14 mouse cellular contexts compared by ENCODE assay signal in genomic region chr12:49372170-49372569, GRCm38 (mm10). TPM values are rescaled to one million over a fixed set of nuclear protein-coding genes. Genes with fewer than 3 reads are reported as not detected.
DNase-seq lines count a peak whose midpoint lies in the region; ATAC-seq and TF ChIP-seq lines count a peak whose summit lies in the region.
"Had no signal": no experiment of that assay in that cellular context is flagged by ENCODE, and none has a peak within 500 bp of the region (broad histone marks: within the 10 kb centered on the region; RNA-seq: fewer than 3 reads in every experiment).

No protein-coding gene starts in this region.

- in situ Hi-C loops in ES-E14 (cut with MboI; ENCODE audit: low sequenced_read_pairs in 2 of 2, unreplicated experiment in 2 of 2) = loop anchor here (25.0 kb wide), 2 partner anchors 1565 to 1590 kb away; no protein-coding TSS in a partner anchor

- peak; percentile 90 for DNase-seq in forebrain, postnatal 0 days
- peak; percentile 71 to 86 for DNase-seq in left cerebral cortex, postnatal 14 days (ENCODE audit: low spot score in 2 of 2)
- DNase-seq in left cerebral cortex, postnatal 36 days (ENCODE audit: low spot score in 2 of 2) = no peak
- DNase-seq in ES-E14 (ENCODE audit: low read depth, low spot score) = no peak
- DNase-seq in embryo, embryonic 9.5 days (ENCODE audit: extremely low spot score) = peak; percentile 32
- DNase-seq in spleen, postnatal 4 days (ENCODE audit: low spot score in 2 of 2) = no peak
- DNase-seq in ovary, adult 18-20 months (ENCODE audit: low spot score) = no peak
- DNase-seq: cerebellum, postnatal 25 days; heart, adult 11 months; kidney, postnatal 14 days; thymus, postnatal 4 days had no signal

- peak; percentile 69 for TF ChIP-seq CTCF in forebrain, postnatal 0 days (IDR thresholded peaks at IDR 0.05; ENCODE audit: low read depth)

- no peaks in the 10 kb centered on the region for H3K9me3 ChIP-seq in forebrain, postnatal 0 days (ENCODE audit: low read length)
- no peaks in the 10 kb centered on the region for H3K9me3 ChIP-seq in forebrain, embryonic 16.5 days (ENCODE audit: control insufficient read depth, low read length)
- no peaks in the 10 kb centered on the region for H3K9me3 ChIP-seq in ES-E14 (ENCODE audit: control insufficient read depth, insufficient read depth, low read depth, low read length)
- H3K9me3 ChIP-seq: hindbrain, embryonic 15.5 days had no signal

- no peak for ATAC-seq in forebrain, postnatal 0 days
- ATAC-seq in forebrain, embryonic 16.5 days = no peak

- H3K4me1 ChIP-seq in forebrain, postnatal 0 days (ENCODE audit: insufficient read depth) = peaks cover 14% of the 10 kb centered on the region; the same call in 1 of the 2 replicates
- H3K4me1 ChIP-seq in forebrain, embryonic 16.5 days (replicated peaks; ENCODE audit: control insufficient read depth, insufficient read depth, low read length) = peaks cover 20% of the 10 kb centered on the region
- H3K4me1 ChIP-seq in ES-E14 (ENCODE audit: control insufficient read depth in 2 of 2, insufficient read depth in 2 of 2, low read length in 2 of 2, poor library complexity in 1 of 2) = no peaks in the 10 kb centered on the region

- no peak overlapping the region for H3K9ac ChIP-seq in forebrain, postnatal 0 days
- H3K9ac ChIP-seq in forebrain, embryonic 16.5 days (replicated peaks; ENCODE audit: low read depth, low read length) = no peak overlapping the region
- no peak overlapping the region for H3K9ac ChIP-seq in ES-E14 (ENCODE audit: insufficient read depth, low read depth, low read length, poor library complexity, severe bottlenecking)
- H3K9ac ChIP-seq: hindbrain, embryonic 15.5 days had no signal

- H3K27me3 ChIP-seq in forebrain, postnatal 0 days (ENCODE audit: insufficient read depth, low read length) = no peaks in the 10 kb centered on the region
- no peaks in the 10 kb centered on the region for H3K27me3 ChIP-seq in forebrain, embryonic 16.5 days (replicated peaks; ENCODE audit: control insufficient read depth, insufficient read depth, low read length)

- no peak overlapping the region for H3K27ac ChIP-seq in forebrain, postnatal 0 days (ENCODE audit: low read depth, low read length)
- H3K27ac ChIP-seq in forebrain, embryonic 16.5 days (ENCODE audit: low read length) = no peak overlapping the region
- H3K27ac ChIP-seq in ES-E14 (ENCODE audit: insufficient read depth, low read depth, low read length, poor library complexity, severe bottlenecking) = no peak overlapping the region
- H3K27ac ChIP-seq: hindbrain, embryonic 15.5 days had no signal

- H3K36me3 ChIP-seq in forebrain, postnatal 0 days (ENCODE audit: insufficient read depth) = no peaks in the 10 kb centered on the region
- no peaks in the 10 kb centered on the region for H3K36me3 ChIP-seq in forebrain, embryonic 16.5 days (ENCODE audit: control insufficient read depth, insufficient read depth)
- H3K36me3 ChIP-seq in ES-E14 (ENCODE audit: control insufficient read depth, insufficient read depth, low read length, poor library complexity, severe bottlenecking) = no peaks in the 10 kb centered on the region
- H3K36me3 ChIP-seq: hindbrain, embryonic 15.5 days had no signal

- H3K4me2 ChIP-seq in forebrain, postnatal 0 days (ENCODE audit: low read depth) = no peak overlapping the region
- H3K4me2 ChIP-seq in forebrain, embryonic 16.5 days (ENCODE audit: low read length) = no peak overlapping the region
- H3K4me2 ChIP-seq: hindbrain, embryonic 15.5 days had no signal

- intact Hi-C loops in left cerebral cortex, postnatal 14 days (cut with DNase I) = loop anchor here (2.0 to 10.0 kb wide), 7 partner anchors 713 to 1973 kb away; partner anchors contain the start of gene G2e3
- intact Hi-C loops in left cerebral cortex, postnatal 36 days (cut with DNase I) = loop anchor here (5.0 to 10.0 kb wide), 6 partner anchors 930 to 1973 kb away; partner anchors contain the start of gene G2e3

- no peak overlapping the region for H3K4me3 ChIP-seq in forebrain, postnatal 0 days (ENCODE audit: low read depth, low read length)
- no peak overlapping the region for H3K4me3 ChIP-seq in forebrain, embryonic 16.5 days (replicated peaks; ENCODE audit: low read length)
- no peak overlapping the region for H3K4me3 ChIP-seq in ES-E14 (ENCODE audit: insufficient read depth in 1 of 2, low read depth in 1 of 2, low read length in 2 of 2, poor library complexity in 1 of 2, severe bottlenecking in 1 of 2)
- H3K4me3 ChIP-seq: hindbrain, embryonic 15.5 days had no signal

TF ChIP-seq in ES-E14, 5 proteins besides CTCF, POLR2A, EP300 and RAD21:
- TF ChIP-seq ZNF384 (IDR thresholded peaks at IDR 0.05; ENCODE audit: low read depth, low read length) (peak; percentile 71), CHD2 (IDR thresholded peaks at IDR 0.05; ENCODE audit: low read depth, low read length) (no peak)
TF ChIP-seq in ES-E14: peak in this region for 1.

RNA-seq across cellular contexts. Expression of gene Foxg1, which starts 10.3 kb away (rescaled TPM):
- total RNA-seq in forebrain, postnatal 0 days (2014; rRNA removed) = 76.5 and 79.4 TPM in 2 replicates
- 50.8 and 53.4 TPM in 2 replicates for polyA plus RNA-seq in forebrain, postnatal 0 days (2015; fragmentation: Nextera tagmentation; extraction: Ambion mirVana)
- 92.9 and 103 TPM in 2 replicates for polyA plus RNA-seq in forebrain, embryonic 16.5 days (2015; fragmentation: Nextera tagmentation; extraction: Ambion mirVana)
- 100 to 1,000 TPM; 102 to 128 TPM for total RNA-seq in left cerebral cortex, postnatal 14 days (2021)
- total RNA-seq in left cerebral cortex, postnatal 36 days (2021) = 100 to 1,000 TPM; 110 to 120 TPM
- total RNA-seq in ES-E14 (2012; rRNA removed) = 0.21 and 0.36 TPM in 2 replicates
- polyA plus RNA-seq: limb, embryonic 11.5 days had no signal

RNA-seq across cellular contexts. Expression of gene Gm43517, which starts 12.8 kb away (rescaled TPM):
- 16.1 and 16.8 TPM in 2 replicates for total RNA-seq in forebrain, postnatal 0 days (2014; rRNA removed)
- 0.53 and 0.85 TPM in 2 replicates for polyA plus RNA-seq in forebrain, postnatal 0 days (2015; fragmentation: Nextera tagmentation; extraction: Ambion mirVana)
- 3.6 and 4.0 TPM in 2 replicates for polyA plus RNA-seq in forebrain, embryonic 16.5 days (2015; fragmentation: Nextera tagmentation; extraction: Ambion mirVana)
- total RNA-seq in left cerebral cortex, postnatal 14 days (2021) = 1 to 10 TPM; 7.5 to 7.8 TPM
- total RNA-seq in left cerebral cortex, postnatal 36 days (2021) = 10 to 100 TPM in 1 of 2 experiments, 1 to 10 TPM in 1; 4.7 to 11.3 TPM
- total RNA-seq in ES-E14 (2012; rRNA removed) = not detected in 2 replicates
- polyA plus RNA-seq: hindbrain, embryonic 15.5 days; limb, embryonic 11.5 days had no signal

Comparison
In these comparisons a context has a peak if more than half of its experiments do, and no peak if none do; other contexts are left out.
1. DNase-seq: peak in forebrain, postnatal 0 days (single experiment), left cerebral cortex, postnatal 14 days (2 of 2) and embryo, embryonic 9.5 days (single experiment); none in left cerebral cortex, postnatal 36 days (0 of 2), ES-E14 (single experiment), spleen, postnatal 4 days (0 of 2) and ovary, adult 18-20 months (single experiment).
2. RNA of gene Foxg1, which starts 10.3 kb away (total RNA-seq): 102 to 128 TPM in left cerebral cortex, postnatal 14 days, 110 to 120 TPM in left cerebral cortex, postnatal 36 days and 76.5 to 79.4 TPM in forebrain, postnatal 0 days; 0.21 to 0.36 TPM in ES-E14; every median in the first group is over 10 times any median in the second.